Mouse (Mus musculus) forebrain, postnatal 0 days (tissue): ENCODE data around the gene Copb1. TPM values are rescaled to one million over a fixed set of nuclear protein-coding genes. Genes with fewer than 3 reads are reported as not detected.

Experiments
- ATAC-seq: fragments of 200-750 bp; cut with Nextera tagmentation; 2 replicates; pipeline ENCODE4 v1.8.0; 2017; ENCODE audit warnings: mild to moderate bottlenecking, moderate library complexity
- DNase-seq: peaks from one replicate; pipeline ENCODE4 v3.0.0-alpha.2; 2015
- H3K27ac ChIP-seq: fragments of 300-500 bp; sonication (generic); 2 replicates; pipeline ENCODE4 v1.5.1; 2014; ENCODE audit warnings: low read depth, mild to moderate bottlenecking, antibody characterized with exemption, low read length, moderate library complexity, mixed read lengths
- H3K27me3 ChIP-seq: fragments of 300-500 bp; sonication (generic); 2 replicates; pipeline ENCODE4 v1.6.1; 2014; ENCODE audit warnings: mild to moderate bottlenecking, low read length, mixed read lengths; ENCODE audit not compliant: insufficient read depth
- H3K36me3 ChIP-seq: fragments of 300-500 bp; sonication (generic); 2 replicates; pipeline ENCODE4 v1.6.1; 2014; ENCODE audit warnings: mild to moderate bottlenecking, moderate library complexity; ENCODE audit not compliant: insufficient read depth
- H3K4me1 ChIP-seq: fragments of 300-500 bp; sonication (generic); 2 replicates; pipeline ENCODE4 v1.6.1; 2014; ENCODE audit warnings: antibody characterized with exemption; ENCODE audit not compliant: insufficient read depth
- H3K4me2 ChIP-seq: fragments of 300-500 bp; sonication (generic); 2 replicates; pipeline ENCODE4 v1.6.1; 2014; ENCODE audit warnings: low read depth, mild to moderate bottlenecking, moderate library complexity
- H3K4me3 ChIP-seq: fragments of 300-500 bp; sonication (generic); 2 replicates; pipeline ENCODE4 v1.5.1; 2014; ENCODE audit warnings: low read depth, low read length, mixed read lengths
- H3K9ac ChIP-seq: fragments of 300-500 bp; sonication (generic); 2 replicates; pipeline ENCODE4 v1.6.1; 2014; ENCODE audit warnings: mild to moderate bottlenecking
- H3K9me3 ChIP-seq: fragments of 300-500 bp; sonication (generic); 2 replicates; pipeline ENCODE4 v1.6.1; 2016; ENCODE audit warnings: low read length
- CTCF ChIP-seq: sonication (generic); IDR thresholded peaks from 2 replicates; pipeline ENCODE4 v1.5.1; 2016; ENCODE audit warnings: antibody characterized with exemption, control low read depth, low read depth
- WGBS: fragments of 180-500 bp; shearing (Covaris S2); extraction: QIAGEN DNeasy Blood & Tissue Kit; methylation state at CpG from one replicate; pipeline ENCODE4 v1.1.7; 2014; 5-methylcytosine and 5-hydroxymethylcytosine counted together
- polyA plus RNA-seq: library from polyadenylated mRNA; unstranded; fragments of >200 nt; fragmentation: Nextera tagmentation; extraction: Ambion mirVana; gene quantifications from 2 replicates; pipeline ENCODE4 v1.2.1, GENCODE M21; 2015
- total RNA-seq: library from RNA; depleted of rRNA; stranded (reverse); fragments of >200 nt; gene quantifications from 2 replicates; pipeline ENCODE4 v1.2.3, GENCODE M21; 2014; rRNA removed

The Copb1 gene
- total and polyA plus RNA-seq, 2 experiments from 2014 or later: 67.3 to 68.2 TPM

GRCm38 (mm10) chr7:114169996-114170395, 84.5 kb downstream of the Copb1 start:
- WGBS: 91% methylated on average over 4 of the region's 4 CpGs

DNA sequence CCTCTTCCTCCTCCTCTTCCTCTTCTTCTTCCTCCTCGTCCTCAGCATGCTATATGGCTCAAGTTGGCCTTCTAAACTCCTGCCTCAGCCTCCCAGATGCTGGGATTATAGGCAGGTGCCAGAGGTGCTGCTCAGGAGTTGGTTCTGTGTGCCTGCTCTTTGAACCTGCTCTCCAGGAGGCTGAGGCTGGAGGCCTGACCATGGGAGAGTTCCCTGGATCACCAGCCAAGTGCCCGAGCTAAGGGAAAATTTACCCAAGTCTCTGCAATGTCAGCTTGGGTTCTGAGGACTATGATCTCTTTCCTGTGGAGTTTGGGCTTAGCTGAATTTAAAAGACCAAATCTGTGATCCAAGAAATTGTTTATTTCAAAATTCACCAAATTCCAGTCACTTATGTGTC, 85.1 kb downstream of the Copb1 start:
- no peaks in the 10 kb centered on the region for H3K36me3 ChIP-seq
- H3K4me1 ChIP-seq: no peaks in the 10 kb centered on the region
- ATAC-seq (no peak), DNase-seq (no peak)
- H3K9me3 ChIP-seq: no peaks in the 10 kb centered on the region
- no peak overlapping the region for H3K9ac ChIP-seq
- no peaks in the 10 kb centered on the region for H3K27me3 ChIP-seq
- H3K4me2 ChIP-seq: no peak overlapping the region
- H3K4me3 ChIP-seq: no peak overlapping the region
- WGBS: 81% methylated on average over 2 of the region's 2 CpGs
- no peak overlapping the region for H3K27ac ChIP-seq
- no peak for TF ChIP-seq CTCF

More at GRCm38 (mm10) chr7:114169996-114170395, 84.5 kb downstream of the Copb1 start:
- H3K4me2 ChIP-seq: no peak overlapping the region
- no peak overlapping the region for H3K27ac ChIP-seq
- H3K27me3 ChIP-seq: no peaks in the 10 kb centered on the region
- no peak for ATAC-seq
- H3K9me3 ChIP-seq: no peaks in the 10 kb centered on the region
- no peak overlapping the region for H3K9ac ChIP-seq
- DNase-seq: no peak
- no peaks in the 10 kb centered on the region for H3K4me1 ChIP-seq
- H3K36me3 ChIP-seq: no peaks in the 10 kb centered on the region
- no peak overlapping the region for H3K4me3 ChIP-seq
- no peak for TF ChIP-seq CTCF

Other genes with a start within 250 kb of the Copb1 start
- 56.6 and 69.6 TPM in 2 replicates for gene Rras2, start 136.9 kb downstream of the Copb1 start, total RNA-seq
- 34.4 and 35.0 TPM in 2 replicates for gene Rras2, start 136.9 kb downstream of the Copb1 start, polyA plus RNA-seq
- 212 and 266 TPM in 2 replicates for gene Psma1, start 21.4 kb upstream of the Copb1 start, total RNA-seq
- 357 and 391 TPM in 2 replicates for gene Psma1, start 21.4 kb upstream of the Copb1 start, polyA plus RNA-seq
- gene Pde3b, start 160.6 kb upstream of the Copb1 start, total RNA-seq: 13.5 and 14.5 TPM in 2 replicates
- gene Pde3b, start 160.6 kb upstream of the Copb1 start, polyA plus RNA-seq: 2.0 and 2.3 TPM in 2 replicates